Mouse (Mus musculus) forebrain, postnatal 0 days (tissue): ENCODE results near the gene Mmadhc. TPM values are rescaled to one million over a fixed set of nuclear protein-coding genes. Genes with fewer than 3 reads are reported as not detected.

Experiments used
- ATAC-seq: fragments of 200-750 bp; cut with Nextera tagmentation; 2 replicates; pipeline ENCODE4 v1.8.0; 2017; ENCODE audit warnings: mild to moderate bottlenecking, moderate library complexity
- DNase-seq: peaks from one replicate; pipeline ENCODE4 v3.0.0-alpha.2; 2015
- H3K27ac ChIP-seq: fragments of 300-500 bp; sonication (generic); 2 replicates; pipeline ENCODE4 v1.5.1; 2014; ENCODE audit warnings: low read depth, mild to moderate bottlenecking, antibody characterized with exemption, low read length, moderate library complexity, mixed read lengths
- H3K27me3 ChIP-seq: fragments of 300-500 bp; sonication (generic); 2 replicates; pipeline ENCODE4 v1.6.1; 2014; ENCODE audit warnings: mild to moderate bottlenecking, low read length, mixed read lengths; ENCODE audit not compliant: insufficient read depth
- H3K36me3 ChIP-seq: fragments of 300-500 bp; sonication (generic); 2 replicates; pipeline ENCODE4 v1.6.1; 2014; ENCODE audit warnings: mild to moderate bottlenecking, moderate library complexity; ENCODE audit not compliant: insufficient read depth
- H3K4me1 ChIP-seq: fragments of 300-500 bp; sonication (generic); 2 replicates; pipeline ENCODE4 v1.6.1; 2014; ENCODE audit warnings: antibody characterized with exemption; ENCODE audit not compliant: insufficient read depth
- H3K4me2 ChIP-seq: fragments of 300-500 bp; sonication (generic); 2 replicates; pipeline ENCODE4 v1.6.1; 2014; ENCODE audit warnings: low read depth, mild to moderate bottlenecking, moderate library complexity
- H3K4me3 ChIP-seq: fragments of 300-500 bp; sonication (generic); 2 replicates; pipeline ENCODE4 v1.5.1; 2014; ENCODE audit warnings: low read depth, low read length, mixed read lengths
- H3K9ac ChIP-seq: fragments of 300-500 bp; sonication (generic); 2 replicates; pipeline ENCODE4 v1.6.1; 2014; ENCODE audit warnings: mild to moderate bottlenecking
- H3K9me3 ChIP-seq: fragments of 300-500 bp; sonication (generic); 2 replicates; pipeline ENCODE4 v1.6.1; 2016; ENCODE audit warnings: low read length
- CTCF ChIP-seq: sonication (generic); IDR thresholded peaks from 2 replicates; pipeline ENCODE4 v1.5.1; 2016; ENCODE audit warnings: antibody characterized with exemption, control low read depth, low read depth
- WGBS: fragments of 180-500 bp; shearing (Covaris S2); extraction: QIAGEN DNeasy Blood & Tissue Kit; methylation state at CpG from one replicate; pipeline ENCODE4 v1.1.7; 2014; 5-methylcytosine and 5-hydroxymethylcytosine counted together
- polyA plus RNA-seq: library from polyadenylated mRNA; unstranded; fragments of >200 nt; fragmentation: Nextera tagmentation; extraction: Ambion mirVana; gene quantifications from 2 replicates; pipeline ENCODE4 v1.2.1, GENCODE M21; 2015
- total RNA-seq: library from RNA; depleted of rRNA; stranded (reverse); fragments of >200 nt; gene quantifications from 2 replicates; pipeline ENCODE4 v1.2.3, GENCODE M21; 2014

Gene Mmadhc
- total and polyA plus RNA-seq, 2 experiments from 2014 or later: 60.0 to 132 TPM

DNA sequence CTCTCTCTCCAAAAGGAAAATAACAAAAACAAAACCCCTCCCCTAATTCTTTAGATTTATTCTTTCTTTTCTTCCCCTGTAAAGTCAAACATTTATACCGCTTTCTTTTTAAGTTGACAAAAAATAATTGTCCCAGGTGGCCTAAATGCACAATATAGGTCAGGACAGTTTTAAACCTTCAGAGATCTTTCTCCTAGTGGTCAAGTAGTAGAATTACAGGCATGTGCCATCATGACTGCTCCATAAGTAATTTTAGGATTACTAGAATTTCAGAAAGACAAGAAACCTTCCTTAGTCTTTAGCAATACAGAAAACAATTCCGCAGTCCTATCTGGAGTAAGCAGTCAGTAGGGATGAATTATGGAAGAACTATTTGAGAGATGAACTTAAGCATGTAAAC, 5.8 kb downstream of the Mmadhc start:
- H3K36me3 ChIP-seq: peaks cover 32% of the 10 kb centered on the region
- no peak overlapping the region for H3K4me2 ChIP-seq
- no peak overlapping the region for H3K4me3 ChIP-seq
- ATAC-seq (no peak), DNase-seq (no peak)
- no peak overlapping the region for H3K9ac ChIP-seq
- TF ChIP-seq CTCF: peak; percentile 56
- 96% methylated on average over 2 of the region's 2 CpGs for WGBS
- peaks cover 16% of the 10 kb centered on the region for H3K4me1 ChIP-seq
- H3K27ac ChIP-seq: no peak overlapping the region
- no peaks in the 10 kb centered on the region for H3K27me3 ChIP-seq
- no peaks in the 10 kb centered on the region for H3K9me3 ChIP-seq

DNA sequence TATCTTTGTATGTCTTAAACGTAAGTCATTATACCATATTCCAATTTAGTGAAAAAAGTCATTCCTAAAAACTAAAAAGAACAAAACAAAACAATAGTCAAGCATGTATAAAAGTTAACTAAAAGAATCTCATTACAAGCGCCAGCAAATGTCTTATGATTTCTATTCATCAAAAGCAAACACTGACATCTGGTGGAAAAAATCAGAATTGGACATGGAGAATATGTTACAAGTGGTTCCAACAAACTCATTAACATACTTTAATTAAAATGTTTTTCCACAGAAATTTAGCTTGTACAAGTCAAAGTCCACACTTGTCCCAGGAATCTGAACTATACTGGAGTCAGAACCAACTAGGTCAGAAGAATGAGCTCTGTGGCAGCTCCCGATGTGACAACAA, 11.8 kb downstream of the Mmadhc start:
- no peak overlapping the region for H3K27ac ChIP-seq
- H3K4me2 ChIP-seq: no peak overlapping the region
- H3K27me3 ChIP-seq: no peaks in the 10 kb centered on the region
- H3K9ac ChIP-seq: no peak overlapping the region
- peak; percentile 68 for TF ChIP-seq CTCF
- 50% methylated on average over 3 of the region's 3 CpGs for WGBS
- ATAC-seq: peak; percentile 61
- no peaks in the 10 kb centered on the region for H3K4me1 ChIP-seq
- H3K4me3 ChIP-seq: no peak overlapping the region
- DNase-seq: peak; percentile 71
- H3K9me3 ChIP-seq: no peaks in the 10 kb centered on the region
- peaks cover 36% of the 10 kb centered on the region for H3K36me3 ChIP-seq

DNA sequence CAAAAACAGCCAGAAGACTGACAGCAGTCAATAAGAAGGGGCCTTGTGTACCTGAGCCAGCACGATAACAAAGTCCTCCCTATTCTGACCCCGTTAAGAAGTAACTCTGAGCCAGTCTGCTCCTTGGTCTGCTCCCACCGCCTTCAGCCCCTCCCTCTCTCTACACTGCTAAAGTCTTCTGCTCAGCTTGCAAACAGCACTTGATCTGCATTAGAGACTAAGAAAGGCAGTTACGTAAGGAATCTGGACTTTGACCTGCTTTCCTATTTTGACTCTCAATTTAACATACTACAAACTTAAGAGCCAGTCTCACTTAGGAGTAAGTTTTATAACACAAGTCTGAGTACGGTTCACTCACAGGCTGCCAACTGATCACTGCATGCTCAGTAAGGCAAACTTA, 12.6 kb downstream of the Mmadhc start:
- DNase-seq (no peak), ATAC-seq (no peak)
- Histone ChIP-seq H3K9me3 (no peaks in the 10 kb centered on the region), H3K4me2 (no peak overlapping the region), H3K27me3 (no peaks in the 10 kb centered on the region), H3K9ac (no peak overlapping the region), H3K27ac (no peak overlapping the region), H3K4me1 (no peaks in the 10 kb centered on the region), H3K4me3 (no peak overlapping the region), H3K36me3 (peaks cover 40% of the 10 kb centered on the region)
- TF ChIP-seq CTCF: no peak
- 75% methylated on average over 5 of the region's 5 CpGs for WGBS

DNA sequence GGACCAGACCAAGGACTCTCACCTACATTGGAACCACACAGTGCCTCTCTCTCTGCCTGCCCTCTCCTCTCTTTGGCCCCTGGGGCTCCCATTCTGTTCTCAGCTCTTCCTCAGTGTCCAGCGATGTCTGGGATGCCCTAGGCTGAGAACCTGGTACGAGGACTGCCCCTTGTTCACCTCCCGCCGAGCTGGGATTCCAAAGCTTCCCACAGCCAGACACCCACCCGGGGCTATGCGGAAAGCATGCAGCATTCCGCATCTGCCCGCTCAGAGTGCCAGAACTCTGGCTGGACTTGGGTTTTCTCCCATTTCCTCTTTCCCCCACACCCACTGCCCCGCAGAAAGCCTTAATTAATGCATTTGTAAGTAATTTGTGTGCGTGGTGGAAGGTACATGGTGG, 19.9 kb downstream of the Mmadhc start:
- Histone ChIP-seq H3K4me2 (no peak overlapping the region), H3K36me3 (peaks cover 21% of the 10 kb centered on the region), H3K27me3 (no peaks in the 10 kb centered on the region), H3K9ac (no peak overlapping the region), H3K9me3 (no peaks in the 10 kb centered on the region), H3K4me1 (no peaks in the 10 kb centered on the region), H3K4me3 (no peak overlapping the region), H3K27ac (no peak overlapping the region)
- DNase-seq (no peak), ATAC-seq (no peak)
- WGBS: 62% methylated on average over 10 of the region's 10 CpGs
- TF ChIP-seq CTCF: no peak

DNA sequence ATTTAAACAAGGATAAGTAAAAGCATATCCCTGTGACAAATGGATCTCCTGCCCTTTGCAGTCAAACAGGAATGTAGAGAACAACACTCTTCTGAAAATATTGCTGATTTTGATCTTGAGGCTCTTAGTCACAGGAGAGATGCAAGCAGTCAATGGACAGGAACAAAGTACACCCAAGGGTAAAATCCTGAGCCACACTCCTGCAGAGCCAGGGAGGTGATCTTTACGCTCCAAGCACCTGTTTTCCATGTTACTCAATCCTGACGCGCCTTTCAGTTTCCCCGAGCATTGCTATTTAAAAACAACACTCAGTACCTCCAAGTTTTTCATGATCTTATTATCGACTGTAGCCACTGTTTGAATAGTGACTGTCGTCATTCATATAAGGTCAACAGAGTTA, 23.2 kb downstream of the Mmadhc start:
- Histone ChIP-seq H3K9me3 (no peaks in the 10 kb centered on the region), H3K4me2 (no peak overlapping the region), H3K36me3 (peaks cover 12% of the 10 kb centered on the region; the same call in 1 of the 2 replicates), H3K4me3 (no peak overlapping the region), H3K9ac (no peak overlapping the region), H3K4me1 (no peaks in the 10 kb centered on the region), H3K27me3 (no peaks in the 10 kb centered on the region), H3K27ac (no peak overlapping the region)
- no peak for TF ChIP-seq CTCF
- WGBS: 82% methylated on average over 6 of the region's 6 CpGs
- ATAC-seq: no peak
- no peak for DNase-seq

DNA sequence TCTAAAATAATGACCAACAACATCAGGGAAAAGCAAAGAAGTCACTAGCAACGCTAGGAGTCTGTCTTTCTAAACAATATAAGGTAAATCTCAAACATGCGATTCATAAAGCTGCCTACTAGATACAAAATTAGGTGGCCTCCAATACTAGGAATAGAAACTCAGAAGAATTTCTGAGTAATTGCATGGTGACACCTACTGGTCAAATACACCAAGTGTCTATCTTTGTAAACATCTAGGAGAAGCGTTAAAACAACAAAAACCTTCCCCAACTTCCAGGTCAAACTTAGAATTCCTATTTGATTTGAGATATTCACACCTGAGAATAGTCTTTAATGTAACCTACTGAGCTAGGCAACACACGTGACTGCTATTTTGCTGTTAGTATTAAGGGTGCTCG, 24.4 kb downstream of the Mmadhc start:
- peak; percentile 82 for TF ChIP-seq CTCF
- Histone ChIP-seq H3K27me3 (no peaks in the 10 kb centered on the region), H3K27ac (no peak overlapping the region), H3K9ac (no peak overlapping the region), H3K36me3 (peaks cover 5% of the 10 kb centered on the region; the same call in 1 of the 2 replicates), H3K9me3 (no peaks in the 10 kb centered on the region), H3K4me1 (no peaks in the 10 kb centered on the region), H3K4me2 (no peak overlapping the region), H3K4me3 (no peak overlapping the region)
- WGBS: 27% methylated on average over 5 of the region's 5 CpGs
- ATAC-seq (peak; percentile 69; the same call in 1 of the 2 replicates), DNase-seq (peak; percentile 78)

DNA sequence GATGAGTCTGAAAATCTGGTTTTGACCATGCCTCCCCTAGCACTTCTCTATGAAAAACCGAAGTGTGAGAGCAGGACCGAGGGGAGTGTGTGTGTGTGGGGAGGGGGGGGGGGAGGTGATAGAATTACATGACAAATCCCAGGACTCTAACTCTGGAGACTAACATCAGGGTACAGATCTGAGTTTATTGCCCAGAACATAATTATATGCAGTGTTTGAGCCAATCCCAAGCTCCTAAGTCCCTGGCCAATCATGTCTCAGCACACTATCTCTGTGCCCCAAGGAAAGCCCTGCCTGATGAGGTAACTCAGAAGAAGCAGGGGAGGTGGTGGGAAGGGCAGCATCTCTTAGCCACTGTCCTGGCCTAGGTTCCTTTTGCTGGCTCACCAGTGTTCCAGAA, 28.1 kb downstream of the Mmadhc start:
- H3K4me3 ChIP-seq: no peak overlapping the region
- DNase-seq: no peak
- no peaks in the 10 kb centered on the region for H3K27me3 ChIP-seq
- no peaks in the 10 kb centered on the region for H3K4me1 ChIP-seq
- H3K27ac ChIP-seq: no peak overlapping the region
- WGBS: 66% methylated on average over 2 of the region's 2 CpGs
- ATAC-seq: no peak
- H3K9ac ChIP-seq: no peak overlapping the region
- no peak overlapping the region for H3K4me2 ChIP-seq
- TF ChIP-seq CTCF: no peak
- no peaks in the 10 kb centered on the region for H3K9me3 ChIP-seq
- H3K36me3 ChIP-seq: no peaks in the 10 kb centered on the region

DNA sequence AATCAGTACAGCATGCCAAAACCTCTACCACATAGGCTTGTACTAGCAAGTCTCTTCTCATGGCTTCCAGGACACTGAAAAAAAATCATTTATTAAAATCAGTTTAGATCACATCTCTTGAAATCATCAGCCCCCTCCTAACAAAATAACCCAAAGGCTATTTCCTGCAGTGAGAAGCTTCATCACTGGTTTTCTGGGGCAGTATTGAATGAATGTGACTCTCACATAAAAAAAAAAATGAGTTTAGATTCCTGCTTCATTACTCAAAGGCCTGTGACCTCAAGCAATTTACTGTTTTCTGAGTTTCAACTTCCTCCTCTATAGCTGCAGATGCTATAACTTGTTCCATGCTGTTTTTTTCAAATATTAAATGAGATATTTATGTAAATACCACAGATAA, 29.6 kb downstream of the Mmadhc start:
- Histone ChIP-seq H3K9ac (no peak overlapping the region), H3K36me3 (no peaks in the 10 kb centered on the region), H3K27ac (no peak overlapping the region), H3K9me3 (no peaks in the 10 kb centered on the region), H3K4me2 (no peak overlapping the region), H3K27me3 (no peaks in the 10 kb centered on the region), H3K4me1 (no peaks in the 10 kb centered on the region), H3K4me3 (no peak overlapping the region)
- TF ChIP-seq CTCF: no peak
- no peak for ATAC-seq
- no peak for DNase-seq
